Mouse (Mus musculus) liver, embryonic 11.5 days (tissue): ENCODE results near the gene Gm11060. TPM values are rescaled to one million over a fixed set of nuclear protein-coding genes. Genes with fewer than 3 reads are reported as not detected.

Experiments
- ATAC-seq: fragments of 200-750 bp; cut with Nextera tagmentation; replicated peaks from 2 replicates; pipeline ENCODE4 v1.8.0; 2017; ENCODE audit warnings: moderate number of reproducible peaks, mild to moderate bottlenecking, moderate TSS enrichment, moderate library complexity; ENCODE audit not compliant: low FRiP score
- DNase-seq: peaks from one replicate; pipeline ENCODE4 v3.0.0-alpha.2; 2017; ENCODE audit warnings: low spot score
- H3K27ac ChIP-seq: fragments of 300-500 bp; sonication (generic); 2 replicates; pipeline ENCODE4 v1.5.1; 2014; ENCODE audit warnings: mild to moderate bottlenecking, low read depth, low read length, control low read depth
- H3K27me3 ChIP-seq: fragments of 300-500 bp; sonication (generic); replicated peaks from 2 replicates; pipeline ENCODE4 v1.6.1; 2014; ENCODE audit warnings: low read length, mixed read lengths; ENCODE audit not compliant: control insufficient read depth, insufficient read depth
- H3K36me3 ChIP-seq: fragments of 300-500 bp; sonication (generic); 2 replicates; pipeline ENCODE4 v1.6.1; 2014; ENCODE audit warnings: mild to moderate bottlenecking, low read length, moderate library complexity, mixed read lengths; ENCODE audit not compliant: control insufficient read depth, insufficient read depth
- H3K4me1 ChIP-seq: fragments of 300-500 bp; sonication (generic); replicated peaks from 2 replicates; pipeline ENCODE4 v1.6.1; 2014; ENCODE audit warnings: low read length, mixed read lengths; ENCODE audit not compliant: control insufficient read depth, insufficient read depth
- H3K4me2 ChIP-seq: fragments of 300-500 bp; sonication (generic); 2 replicates; pipeline ENCODE4 v1.6.1; 2014; ENCODE audit warnings: mild to moderate bottlenecking, control low read depth, moderate library complexity
- H3K4me3 ChIP-seq: fragments of 300-500 bp; sonication (generic); 2 replicates; pipeline ENCODE4 v1.5.1; 2014; ENCODE audit warnings: low read depth, low read length, control low read depth
- H3K9ac ChIP-seq: fragments of 300-500 bp; sonication (generic); 2 replicates; pipeline ENCODE4 v1.6.1; 2014; ENCODE audit warnings: low read depth, low read length, control low read depth
- H3K9me3 ChIP-seq: fragments of 300-500 bp; sonication (generic); 2 replicates; pipeline ENCODE4 v1.6.1; 2016; ENCODE audit warnings: low read length, inconsistent platforms, mixed read lengths; ENCODE audit not compliant: control insufficient read depth
- WGBS: fragments of 180-500 bp; shearing (Covaris S2); extraction: QIAGEN DNeasy Blood & Tissue Kit; methylation state at CpG from one replicate; pipeline ENCODE4 v1.1.7; 2014; 5-methylcytosine and 5-hydroxymethylcytosine counted together
- polyA plus RNA-seq: library from polyadenylated mRNA; unstranded; fragments of >200 nt; fragmentation: Nextera tagmentation; extraction: Ambion mirVana; gene quantifications from 2 replicates; pipeline ENCODE4 v1.2.1, GENCODE M21; 2014

Gm11060 gene
- polyA plus RNA-seq, 1 experiment from 2014 or later: not detected

GRCm38 (mm10) chr2:105097294-105097953 is 5.6 kb downstream of the Gm11060 start:
- Histone ChIP-seq H3K36me3 (no peaks in the 10 kb centered on the region), H3K27ac (no peak overlapping the region), H3K4me3 (no peak overlapping the region), H3K9me3 (no peaks in the 10 kb centered on the region), H3K4me2 (no peak overlapping the region), H3K27me3 (no peaks in the 10 kb centered on the region), H3K9ac (no peak overlapping the region), H3K4me1 (no peaks in the 10 kb centered on the region)
- DNase-seq (no peak), ATAC-seq (no peak)
- 83% methylated on average over 22 of the region's 22 CpGs for WGBS

GRCm38 (mm10) chr2:105099410-105099809 is 7.6 kb downstream of the Gm11060 start:
- no peaks in the 10 kb centered on the region for H3K4me1 ChIP-seq
- H3K27me3 ChIP-seq: no peaks in the 10 kb centered on the region
- no peak overlapping the region for H3K4me2 ChIP-seq
- no peak for DNase-seq
- no peak overlapping the region for H3K27ac ChIP-seq
- no peaks in the 10 kb centered on the region for H3K9me3 ChIP-seq
- no peak for ATAC-seq
- 78% methylated on average over 7 of the region's 7 CpGs for WGBS
- no peaks in the 10 kb centered on the region for H3K36me3 ChIP-seq
- no peak overlapping the region for H3K4me3 ChIP-seq
- no peak overlapping the region for H3K9ac ChIP-seq

GRCm38 (mm10) chr2:105100541-105100940 is 8.7 kb downstream of the Gm11060 start:
- Histone ChIP-seq H3K9ac (no peak overlapping the region), H3K4me1 (no peaks in the 10 kb centered on the region), H3K4me3 (no peak overlapping the region), H3K27me3 (no peaks in the 10 kb centered on the region), H3K27ac (no peak overlapping the region), H3K4me2 (no peak overlapping the region), H3K9me3 (no peaks in the 10 kb centered on the region), H3K36me3 (no peaks in the 10 kb centered on the region)
- WGBS: 60% methylated on average over 7 of the region's 7 CpGs
- no peak for DNase-seq
- ATAC-seq: no peak

GRCm38 (mm10) chr2:105108703-105109158 is 16.9 kb downstream of the Gm11060 start:
- Histone ChIP-seq H3K4me2 (no peak overlapping the region), H3K36me3 (no peaks in the 10 kb centered on the region), H3K4me3 (no peak overlapping the region), H3K27ac (no peak overlapping the region), H3K27me3 (no peaks in the 10 kb centered on the region; the same call in 1 of the 2 replicates), H3K4me1 (no peaks in the 10 kb centered on the region), H3K9me3 (no peaks in the 10 kb centered on the region), H3K9ac (no peak overlapping the region)
- DNase-seq (no peak), ATAC-seq (no peak)
- 62% methylated on average over 6 of the region's 6 CpGs for WGBS

DNA sequence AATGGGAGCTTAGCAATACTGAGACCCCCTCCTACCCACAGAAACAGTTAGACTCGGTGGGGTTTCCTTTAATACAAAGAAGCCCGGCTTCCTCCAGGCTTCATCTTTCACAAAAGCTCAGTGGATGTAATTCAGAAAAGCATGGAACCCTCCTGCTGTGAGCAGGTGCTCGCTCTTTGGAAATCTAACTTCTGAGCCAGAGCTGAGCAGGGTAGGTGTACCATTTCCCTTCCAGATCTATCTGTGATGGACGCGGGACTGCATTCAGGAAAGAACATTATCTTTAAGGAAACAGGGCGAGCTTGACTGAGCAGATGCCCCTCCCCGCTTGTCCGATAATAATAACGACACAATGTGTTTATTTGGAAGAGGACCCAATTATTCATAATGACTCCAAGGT is 22.3 kb downstream of the Gm11060 start:
- H3K4me1 ChIP-seq: no peaks in the 10 kb centered on the region
- H3K4me3 ChIP-seq: no peak overlapping the region
- peaks cover 11% of the 10 kb centered on the region for H3K27me3 ChIP-seq
- H3K4me2 ChIP-seq: 0 out of 2 replicates have a peak overlapping the region, but pooled peaks have one; percentile 4
- no peak overlapping the region for H3K27ac ChIP-seq
- no peak overlapping the region for H3K9ac ChIP-seq
- DNase-seq: no peak
- WGBS: 25% methylated on average over 9 of the region's 9 CpGs
- H3K9me3 ChIP-seq: no peaks in the 10 kb centered on the region
- no peak for ATAC-seq
- no peaks in the 10 kb centered on the region for H3K36me3 ChIP-seq

DNA sequence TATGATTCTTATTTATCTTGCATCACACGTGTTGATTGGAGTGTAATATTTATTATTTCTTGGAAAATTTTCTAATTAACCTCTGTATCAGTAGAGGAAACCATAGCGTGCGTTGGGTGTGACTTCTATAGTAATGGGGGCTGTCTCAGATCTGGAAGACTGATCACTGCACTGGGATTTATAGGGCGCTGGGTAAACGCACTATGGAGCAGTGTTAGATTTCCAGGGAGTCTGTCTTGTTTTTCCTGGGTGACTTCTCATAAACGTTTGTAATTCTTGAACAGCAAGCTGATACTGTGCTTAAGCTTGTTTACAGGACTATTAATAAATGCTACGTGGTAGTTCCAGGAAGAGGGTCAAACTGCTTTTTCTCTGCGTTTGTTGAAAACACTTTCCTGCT is 25.9 kb downstream of the Gm11060 start:
- Histone ChIP-seq H3K4me1 (no peaks in the 10 kb centered on the region), H3K27ac (no peak overlapping the region), H3K4me3 (no peak overlapping the region), H3K4me2 (no peak overlapping the region), H3K9me3 (no peaks in the 10 kb centered on the region), H3K9ac (no peak overlapping the region), H3K27me3 (peaks cover 41% of the 10 kb centered on the region), H3K36me3 (no peaks in the 10 kb centered on the region)
- ATAC-seq (no peak), DNase-seq (no peak)
- 64% methylated on average over 8 of the region's 8 CpGs for WGBS

GRCm38 (mm10) chr2:105122216-105122615 is 30.4 kb downstream of the Gm11060 start:
- WGBS: 8% methylated on average over 8 of the region's 8 CpGs
- H3K9ac ChIP-seq: no peak overlapping the region
- no peaks in the 10 kb centered on the region for H3K9me3 ChIP-seq
- peaks cover 84% of the 10 kb centered on the region for H3K27me3 ChIP-seq
- H3K36me3 ChIP-seq: no peaks in the 10 kb centered on the region
- H3K4me3 ChIP-seq: no peak overlapping the region
- H3K27ac ChIP-seq: no peak overlapping the region
- H3K4me2 ChIP-seq: no peak overlapping the region
- DNase-seq (no peak), ATAC-seq (no peak)
- peaks cover 1% of the 10 kb centered on the region for H3K4me1 ChIP-seq

GRCm38 (mm10) chr2:105122886-105123285 is 31.1 kb downstream of the Gm11060 start:
- Histone ChIP-seq H3K27ac (no peak overlapping the region), H3K27me3 (peaks cover 86% of the 10 kb centered on the region), H3K4me1 (peaks cover 4% of the 10 kb centered on the region), H3K4me3 (0 out of 2 replicates have a peak overlapping the region, but pooled peaks have one; percentile 14), H3K4me2 (peak overlapping the region; percentile 58), H3K9ac (no peak overlapping the region), H3K36me3 (no peaks in the 10 kb centered on the region), H3K9me3 (no peaks in the 10 kb centered on the region)
- DNase-seq (peak; percentile 50), ATAC-seq (no peak)
- 2% methylated on average over 27 of the region's 27 CpGs for WGBS

GRCm38 (mm10) chr2:105123431-105123830 is 31.6 kb downstream of the Gm11060 start:
- no peak for ATAC-seq
- Histone ChIP-seq H3K36me3 (no peaks in the 10 kb centered on the region), H3K9me3 (no peaks in the 10 kb centered on the region), H3K4me1 (peaks cover 4% of the 10 kb centered on the region), H3K27ac (no peak overlapping the region), H3K27me3 (peaks cover 92% of the 10 kb centered on the region), H3K9ac (no peak overlapping the region), H3K4me2 (peak overlapping the region; percentile 58), H3K4me3 (no peak overlapping the region)
- no peak for DNase-seq
- WGBS: 5% methylated on average over 8 of the region's 8 CpGs
